Mouse (Mus musculus): Measurements from ENCODE around the gene Eif2b5. TPM values are rescaled to one million over a fixed set of nuclear protein-coding genes. Genes with fewer than 3 reads are reported as not detected.
"Not testable (repeated sequence)": the region's sequence is repeated elsewhere in the genome, so short reads cannot be mapped to it uniquely, and the experiment has no call there.

The Eif2b5 gene
- polyA plus RNA-seq, 1 experiment from 2014 or later = 121 TPM

DNA sequence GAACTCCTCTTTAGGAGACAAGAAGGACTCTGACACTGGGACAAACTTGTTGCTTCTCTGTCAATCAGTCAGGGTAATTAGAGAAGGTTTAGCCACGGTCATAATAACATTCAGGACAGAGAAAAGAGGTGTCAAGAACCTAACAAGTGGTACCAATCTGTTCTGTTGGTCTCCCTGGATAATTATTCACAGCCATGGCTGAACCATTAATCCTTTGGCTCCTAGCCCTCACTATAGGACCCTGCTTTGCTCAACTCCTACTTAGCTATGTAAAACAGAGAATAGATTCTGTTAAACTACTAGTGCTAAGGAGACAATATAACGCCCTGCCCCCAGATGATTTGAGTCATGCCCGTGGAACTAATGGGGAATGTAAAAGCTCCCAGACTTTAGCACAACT lies 12.6 kb upstream of the Eif2b5 start:
- Histone ChIP-seq H3K4me2 (replicated peaks; ENCODE audit: low read depth, low read length) (no peak overlapping the region), H3K27me3 (ENCODE audit: insufficient read depth, low read length) (no peaks in the 10 kb centered on the region), H3K9ac (replicated peaks; ENCODE audit: low read length) (no peak overlapping the region), H3K36me3 (ENCODE audit: insufficient read depth, low read length) (no peaks in the 10 kb centered on the region), H3K4me1 (ENCODE audit: insufficient read depth, low read length) (no peaks in the 10 kb centered on the region), H3K27ac (ENCODE audit: low read length) (no peak overlapping the region), H3K9me3 (ENCODE audit: low read length) (no peaks in the 10 kb centered on the region), H3K4me3 (ENCODE audit: low read length) (no peak overlapping the region)
- peak; percentile 87 for ATAC-seq (ENCODE audit: low FRiP score, low TSS enrichment)
- 57% methylated on average over 3 of the region's 3 CpGs for WGBS

DNA sequence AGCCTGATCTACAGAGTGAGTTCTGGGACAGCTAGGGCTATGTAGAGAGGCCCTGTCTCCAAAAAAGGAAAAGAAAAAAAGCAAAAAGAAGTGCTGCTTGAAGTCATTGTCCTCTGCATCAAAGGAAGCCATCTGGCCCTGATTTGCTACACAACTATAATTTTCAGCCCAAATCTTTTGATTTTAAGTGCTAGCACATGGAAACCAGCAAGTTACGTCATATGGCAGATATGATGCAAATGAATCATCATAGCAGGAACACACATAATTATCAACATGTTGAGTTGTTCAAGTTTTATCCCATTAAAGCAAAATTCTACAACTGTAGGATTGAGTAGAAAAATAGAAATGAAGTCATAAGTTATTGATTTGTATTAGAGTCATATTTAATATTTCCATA lies 10.5 kb upstream of the Eif2b5 start:
- no peaks in the 10 kb centered on the region for H3K27me3 ChIP-seq (ENCODE audit: insufficient read depth, low read length)
- no peaks in the 10 kb centered on the region for H3K36me3 ChIP-seq (ENCODE audit: insufficient read depth, low read length)
- no peak for ATAC-seq (ENCODE audit: low FRiP score, low TSS enrichment)
- H3K4me1 ChIP-seq (ENCODE audit: insufficient read depth, low read length) = no peaks in the 10 kb centered on the region
- no peak overlapping the region for H3K27ac ChIP-seq (ENCODE audit: low read length)
- no peak overlapping the region for H3K4me3 ChIP-seq (ENCODE audit: low read length)
- no peaks in the 10 kb centered on the region for H3K9me3 ChIP-seq (ENCODE audit: low read length)
- WGBS = 86% methylated on average over 1 of the region's 1 CpGs
- H3K9ac ChIP-seq (replicated peaks; ENCODE audit: low read length) = no peak overlapping the region
- no peak overlapping the region for H3K4me2 ChIP-seq (replicated peaks; ENCODE audit: low read depth, low read length)

GRCm38 (mm10) chr16:20488751-20489150 lies 9.9 kb upstream of the Eif2b5 start:
- H3K27ac ChIP-seq (ENCODE audit: low read length); H3K9ac ChIP-seq (replicated peaks; ENCODE audit: low read length); H3K4me1 ChIP-seq (ENCODE audit: insufficient read depth, low read length); H3K4me2 ChIP-seq (replicated peaks; ENCODE audit: low read depth, low read length); H3K27me3 ChIP-seq (ENCODE audit: insufficient read depth, low read length); H3K4me3 ChIP-seq (ENCODE audit: low read length); ATAC-seq (ENCODE audit: low FRiP score, low TSS enrichment); H3K9me3 ChIP-seq (ENCODE audit: low read length); H3K36me3 ChIP-seq (ENCODE audit: insufficient read depth, low read length): not testable (repeated sequence)
- WGBS = 79% methylated on average over 9 of the region's 9 CpGs

GRCm38 (mm10) chr16:20489233-20489632 lies 9.4 kb upstream of the Eif2b5 start:
- H3K4me3 ChIP-seq (ENCODE audit: low read length) = no peak overlapping the region
- no peaks in the 10 kb centered on the region for H3K36me3 ChIP-seq (ENCODE audit: insufficient read depth, low read length)
- H3K27ac ChIP-seq (ENCODE audit: low read length) = no peak overlapping the region
- no peak overlapping the region for H3K9ac ChIP-seq (replicated peaks; ENCODE audit: low read length)
- 90% methylated on average over 2 of the region's 2 CpGs for WGBS
- H3K4me1 ChIP-seq (ENCODE audit: insufficient read depth, low read length) = no peaks in the 10 kb centered on the region
- H3K4me2 ChIP-seq (replicated peaks; ENCODE audit: low read depth, low read length) = no peak overlapping the region
- H3K9me3 ChIP-seq (ENCODE audit: low read length) = no peaks in the 10 kb centered on the region
- no peaks in the 10 kb centered on the region for H3K27me3 ChIP-seq (ENCODE audit: insufficient read depth, low read length)
- no peak for ATAC-seq (ENCODE audit: low FRiP score, low TSS enrichment)

- WGBS = 35% methylated on average over 2 of the region's 2 CpGs
- Histone ChIP-seq H3K4me2 (replicated peaks; ENCODE audit: low read depth, low read length) (no peak overlapping the region), H3K36me3 (ENCODE audit: insufficient read depth, low read length) (no peaks in the 10 kb centered on the region), H3K27me3 (ENCODE audit: insufficient read depth, low read length) (no peaks in the 10 kb centered on the region), H3K4me3 (ENCODE audit: low read length) (no peak overlapping the region), H3K4me1 (ENCODE audit: insufficient read depth, low read length) (no peaks in the 10 kb centered on the region), H3K9ac (replicated peaks; ENCODE audit: low read length) (no peak overlapping the region), H3K27ac (ENCODE audit: low read length) (no peak overlapping the region), H3K9me3 (ENCODE audit: low read length) (no peaks in the 10 kb centered on the region)
- peak; percentile 64; the same call in 1 of the 2 replicates for ATAC-seq (ENCODE audit: low FRiP score, low TSS enrichment)
Observed at GRCm38 (mm10) chr16:20490581-20490980, 8.0 kb upstream of the Eif2b5 start.

DNA sequence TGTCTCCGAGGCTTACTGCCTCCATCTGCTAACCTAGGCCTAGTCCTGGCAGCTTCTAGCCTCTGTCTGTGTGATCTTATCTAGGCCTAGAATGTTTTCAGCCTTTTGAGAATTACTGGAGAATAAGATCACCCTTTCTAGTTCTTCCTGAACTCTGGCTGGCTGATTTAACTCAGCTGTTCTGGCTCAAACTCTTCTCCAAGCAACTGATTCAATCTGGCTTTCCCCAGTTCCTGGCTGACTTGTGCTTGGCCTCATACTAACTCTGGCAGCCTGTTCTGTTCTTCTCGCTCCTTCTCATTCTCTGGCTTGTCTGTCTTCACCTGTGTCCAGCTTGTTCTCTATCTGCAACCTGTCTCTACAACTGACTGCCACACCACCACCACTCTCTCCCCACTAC lies 7.3 kb upstream of the Eif2b5 start:
- H3K4me1 ChIP-seq (ENCODE audit: insufficient read depth, low read length) = no peaks in the 10 kb centered on the region
- H3K9me3 ChIP-seq (ENCODE audit: low read length) = no peaks in the 10 kb centered on the region
- no peaks in the 10 kb centered on the region for H3K27me3 ChIP-seq (ENCODE audit: insufficient read depth, low read length)
- no peak overlapping the region for H3K4me2 ChIP-seq (replicated peaks; ENCODE audit: low read depth, low read length)
- H3K4me3 ChIP-seq (ENCODE audit: low read length) = no peak overlapping the region
- H3K36me3 ChIP-seq (ENCODE audit: insufficient read depth, low read length) = no peaks in the 10 kb centered on the region
- no peak overlapping the region for H3K27ac ChIP-seq (ENCODE audit: low read length)
- H3K9ac ChIP-seq (replicated peaks; ENCODE audit: low read length) = no peak overlapping the region
- 64% methylated on average over 2 of the region's 2 CpGs for WGBS
- ATAC-seq (ENCODE audit: low FRiP score, low TSS enrichment) = no peak

DNA sequence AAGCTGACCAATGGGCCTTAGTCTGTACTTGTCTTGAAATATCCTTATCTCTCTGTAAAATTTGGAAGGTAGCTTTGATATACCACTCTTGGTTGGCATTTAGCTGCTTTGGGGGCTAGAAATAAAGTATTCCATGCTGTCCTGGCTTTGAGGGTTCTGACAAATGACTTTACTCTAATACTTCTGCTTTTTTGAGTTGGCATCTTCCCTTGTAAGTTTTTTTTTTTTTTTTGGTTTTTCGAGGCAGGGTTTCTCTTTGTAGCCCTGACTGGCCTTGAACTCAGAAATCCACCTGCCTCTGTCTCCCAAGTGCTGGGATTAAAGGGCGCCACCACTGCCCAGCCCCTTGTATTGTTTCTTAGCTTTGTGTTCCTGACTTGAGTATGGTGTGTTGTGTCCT lies 5.2 kb upstream of the Eif2b5 start:
- Histone ChIP-seq H3K9me3 (ENCODE audit: low read length) (no peaks in the 10 kb centered on the region), H3K4me3 (ENCODE audit: low read length) (no peak overlapping the region), H3K36me3 (ENCODE audit: insufficient read depth, low read length) (no peaks in the 10 kb centered on the region), H3K4me1 (ENCODE audit: insufficient read depth, low read length) (peaks cover 6% of the 10 kb centered on the region; the same call in 1 of the 2 replicates), H3K27me3 (ENCODE audit: insufficient read depth, low read length) (no peaks in the 10 kb centered on the region), H3K27ac (ENCODE audit: low read length) (no peak overlapping the region), H3K4me2 (replicated peaks; ENCODE audit: low read depth, low read length) (no peak overlapping the region), H3K9ac (replicated peaks; ENCODE audit: low read length) (no peak overlapping the region)
- 75% methylated on average over 2 of the region's 2 CpGs for WGBS
- no peak for ATAC-seq (ENCODE audit: low FRiP score, low TSS enrichment)

DNA sequence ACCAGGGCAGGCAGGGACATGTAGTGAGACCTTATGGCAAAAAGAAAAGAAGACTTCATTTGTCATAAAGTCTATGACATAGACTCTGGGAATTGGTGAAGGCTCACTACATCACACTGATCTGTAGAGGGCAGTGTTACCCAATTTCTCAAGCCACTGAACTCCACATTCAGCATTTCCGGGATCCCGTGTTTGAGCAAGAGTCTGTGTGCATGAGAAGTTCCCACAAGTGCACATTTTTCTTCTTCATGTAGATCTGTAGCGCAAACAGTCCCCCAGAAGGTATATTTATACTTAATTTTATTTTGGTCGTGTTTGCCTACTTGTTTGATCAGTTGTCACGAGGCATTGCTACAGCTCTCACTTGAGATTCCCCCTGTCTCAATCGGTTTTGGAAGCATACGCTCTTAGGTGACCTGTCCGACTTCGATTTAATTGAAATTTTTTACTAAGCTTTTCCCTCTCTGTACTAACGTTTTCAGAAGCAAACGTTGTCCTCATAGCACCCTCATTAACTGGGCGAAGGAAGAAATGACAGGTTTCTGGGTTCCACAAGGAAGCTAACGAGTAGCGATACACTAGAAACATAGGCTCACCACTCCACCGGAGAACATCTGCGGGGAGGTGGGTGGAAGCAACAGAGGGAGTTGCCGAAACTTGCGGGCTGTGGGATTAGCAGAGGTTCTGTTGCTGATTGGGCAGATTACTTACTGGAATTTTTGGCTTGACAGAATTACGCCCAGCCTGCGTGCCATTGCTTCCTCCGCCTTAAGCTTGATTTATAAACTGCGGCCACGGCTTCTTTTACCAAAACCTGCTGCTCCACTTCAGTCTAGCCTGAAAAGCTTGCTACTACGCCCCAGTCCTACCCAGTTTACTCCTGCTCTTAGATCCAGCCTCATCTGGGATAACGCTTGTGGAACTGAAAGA lies 1.7 kb upstream of the Eif2b5 start:
- H3K4me1 ChIP-seq (ENCODE audit: insufficient read depth, low read length) = peaks cover 13% of the 10 kb centered on the region
- H3K4me2 ChIP-seq (replicated peaks; ENCODE audit: low read depth, low read length) = peak overlapping the region; percentile 85
- 14% methylated on average over 25 of the region's 25 CpGs for WGBS
- H3K9me3 ChIP-seq (ENCODE audit: low read length) = no peaks in the 10 kb centered on the region
- peak overlapping the region; percentile 48 for H3K4me3 ChIP-seq (ENCODE audit: low read length)
- peak overlapping the region; percentile 56 for H3K9ac ChIP-seq (replicated peaks; ENCODE audit: low read length)
- ATAC-seq (ENCODE audit: low FRiP score, low TSS enrichment) = peak; percentile 37; the same call in 1 of the 2 replicates
- no peak overlapping the region for H3K27ac ChIP-seq (ENCODE audit: low read length)
- no peaks in the 10 kb centered on the region for H3K27me3 ChIP-seq (ENCODE audit: insufficient read depth, low read length)
- H3K36me3 ChIP-seq (ENCODE audit: insufficient read depth, low read length) = peaks cover 10% of the 10 kb centered on the region

DNA sequence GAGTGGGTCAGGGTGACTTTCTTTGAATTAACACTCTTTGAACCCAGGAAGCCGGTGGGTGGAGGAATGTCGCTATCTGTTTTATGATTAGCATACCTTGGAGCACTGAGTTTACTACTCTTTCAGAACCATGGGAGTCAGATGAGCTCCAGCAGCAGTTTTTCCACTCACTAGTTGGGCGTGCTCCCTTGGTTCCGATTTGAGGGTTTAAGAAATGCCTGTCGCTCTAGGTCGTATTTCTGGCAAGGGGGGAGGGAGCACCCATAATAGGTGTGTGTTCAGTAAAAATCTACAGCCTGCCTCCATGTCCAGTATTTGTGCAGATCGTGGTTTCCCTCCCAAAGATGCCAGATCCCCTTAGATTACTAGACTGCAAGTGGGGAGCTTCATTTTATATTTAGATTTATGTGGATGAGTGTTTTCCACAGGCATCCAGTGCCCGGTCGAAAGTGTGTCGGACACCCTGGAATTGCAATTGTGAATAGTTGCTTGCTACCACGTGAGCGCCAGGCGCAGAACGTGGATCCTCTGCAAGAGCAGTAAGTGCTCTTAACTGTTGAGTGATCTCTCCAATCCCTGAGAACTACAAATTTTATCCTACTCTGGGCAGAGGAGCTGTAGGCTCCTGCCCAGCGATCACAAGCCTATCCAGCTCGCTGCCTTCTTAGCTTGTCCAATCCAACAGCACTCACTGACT lies 489 bp upstream of the Eif2b5 start:
- 5% methylated on average over 16 of the region's 16 CpGs for WGBS
- H3K4me1 ChIP-seq (ENCODE audit: insufficient read depth, low read length) = peaks cover 13% of the 10 kb centered on the region
- 0 out of 2 replicates have a peak overlapping the region, but pooled peaks have one; percentile 46 for H3K27ac ChIP-seq (ENCODE audit: low read length)
- H3K4me2 ChIP-seq (replicated peaks; ENCODE audit: low read depth, low read length) = peak overlapping the region; percentile 70
- peak overlapping the region; percentile 88 for H3K9ac ChIP-seq (replicated peaks; ENCODE audit: low read length)
- H3K4me3 ChIP-seq (ENCODE audit: low read length) = peak overlapping the region; percentile 99
- no peaks in the 10 kb centered on the region for H3K27me3 ChIP-seq (ENCODE audit: insufficient read depth, low read length)
- H3K36me3 ChIP-seq (ENCODE audit: insufficient read depth, low read length) = peaks cover 22% of the 10 kb centered on the region
- ATAC-seq (ENCODE audit: low FRiP score, low TSS enrichment) = no peak
- no peaks in the 10 kb centered on the region for H3K9me3 ChIP-seq (ENCODE audit: low read length)

DNA sequence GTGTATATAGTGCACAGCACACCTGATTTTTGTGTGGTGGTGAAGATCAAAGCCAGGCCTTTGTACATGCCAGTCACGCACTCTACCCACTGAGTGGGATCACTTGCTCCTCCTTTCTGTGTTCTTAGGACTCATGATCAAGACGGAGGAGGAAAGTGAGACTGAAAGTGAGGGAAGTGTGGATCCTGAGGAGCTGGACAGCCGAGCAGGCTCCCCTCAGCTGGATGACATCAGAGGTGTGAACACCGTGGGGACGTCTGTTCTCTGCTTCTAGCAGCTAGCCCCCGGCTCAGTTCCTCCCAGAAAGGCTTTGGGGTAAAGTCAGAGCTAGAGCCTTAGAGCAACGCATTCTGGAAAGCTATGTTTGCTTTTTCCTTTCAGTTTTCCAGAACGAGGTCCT lies 7.4 kb downstream of the Eif2b5 start:
- Histone ChIP-seq H3K36me3 (ENCODE audit: insufficient read depth, low read length) (peaks cover 93% of the 10 kb centered on the region), H3K4me2 (replicated peaks; ENCODE audit: low read depth, low read length) (no peak overlapping the region), H3K27ac (ENCODE audit: low read length) (no peak overlapping the region), H3K4me1 (ENCODE audit: insufficient read depth, low read length) (no peaks in the 10 kb centered on the region), H3K27me3 (ENCODE audit: insufficient read depth, low read length) (no peaks in the 10 kb centered on the region), H3K4me3 (ENCODE audit: low read length) (no peak overlapping the region), H3K9me3 (ENCODE audit: low read length) (no peaks in the 10 kb centered on the region), H3K9ac (replicated peaks; ENCODE audit: low read length) (no peak overlapping the region)
- WGBS = 83% methylated on average over 8 of the region's 8 CpGs
- ATAC-seq (ENCODE audit: low FRiP score, low TSS enrichment) = no peak

All from kidney, embryonic 16.5 days (tissue).